Mouse (Mus musculus) embryonic facial prominence, embryonic 10.5 days (tissue): ENCODE results near the gene Slc19a1. TPM values are rescaled to one million over a fixed set of nuclear protein-coding genes. Genes with fewer than 3 reads are reported as not detected.

Experiments used
- DNase-seq: peaks from one replicate; pipeline ENCODE4 v3.0.0-alpha.2; 2017; ENCODE audit warnings: low spot score
- H3K27ac ChIP-seq: fragments of 300-500 bp; sonication (generic); replicated peaks from 2 replicates; pipeline ENCODE4 v1.5.1; 2016; ENCODE audit warnings: mild to moderate bottlenecking
- H3K27me3 ChIP-seq: fragments of 300-500 bp; sonication (generic); replicated peaks from 2 replicates; pipeline ENCODE4 v1.6.1; 2016; ENCODE audit warnings: low read depth, mild to moderate bottlenecking; ENCODE audit not compliant: poor library complexity, severe bottlenecking
- H3K36me3 ChIP-seq: fragments of 300-500 bp; sonication (generic); replicated peaks from 2 replicates; pipeline ENCODE4 v1.6.1; 2016; ENCODE audit warnings: mild to moderate bottlenecking, moderate library complexity
- H3K4me1 ChIP-seq: fragments of 300-500 bp; sonication (generic); 2 replicates; pipeline ENCODE4 v1.6.1; 2016
- H3K4me3 ChIP-seq: fragments of 300-500 bp; sonication (generic); 2 replicates; pipeline ENCODE4 v1.5.1; 2016; ENCODE audit warnings: mild to moderate bottlenecking, moderate library complexity
- H3K9me3 ChIP-seq: fragments of 300-500 bp; sonication (generic); 2 replicates; pipeline ENCODE4 v1.6.1; 2016; ENCODE audit warnings: mild to moderate bottlenecking
- WGBS: fragments of 180-500 bp; shearing (Covaris S2); methylation state at CpG from one replicate; pipeline ENCODE4 v1.1.7; 2016; 5-methylcytosine and 5-hydroxymethylcytosine counted together
- polyA plus RNA-seq: library from polyadenylated mRNA; unstranded; fragments of >200 nt; fragmentation: Nextera tagmentation; extraction: Ambion mirVana; gene quantifications from 2 replicates; pipeline ENCODE4 v1.2.1, GENCODE M21; 2016

The Slc19a1 gene
- 37.4 and 38.2 TPM in 2 replicates for polyA plus RNA-seq

GRCm38 (mm10) chr10:77031768-77032375, at the start of gene Slc19a1:
Gene Slc19a1 (plus strand): TSS chr10:77032241.
- DNase-seq = peak; percentile 14
- H3K27ac ChIP-seq = peak within 1 kb of the TSS; percentile 89
- peaks cover 40% of the 10 kb centered on the region for H3K4me1 ChIP-seq
- no peaks in the 10 kb centered on the region for H3K9me3 ChIP-seq
- WGBS = 29% methylated on average over 13 of the region's 13 CpGs
- peaks cover 8% of the 10 kb centered on the region for H3K36me3 ChIP-seq
- H3K4me3 ChIP-seq = peak within 1 kb of the TSS; percentile 82
- H3K27me3 ChIP-seq = peaks cover 15% of the 10 kb centered on the region

GRCm38 (mm10) chr10:76988586-76988985, 43.5 kb upstream of the Slc19a1 start:
- H3K36me3 ChIP-seq = no peaks in the 10 kb centered on the region
- WGBS = 89% methylated on average over 5 of the region's 5 CpGs
- no peaks in the 10 kb centered on the region; the same call in none of the 2 replicates for H3K27me3 ChIP-seq
- no peak overlapping the region for H3K27ac ChIP-seq
- H3K9me3 ChIP-seq = no peaks in the 10 kb centered on the region
- no peak overlapping the region for H3K4me3 ChIP-seq
- H3K4me1 ChIP-seq = peaks cover 16% of the 10 kb centered on the region
- no peak for DNase-seq

- Histone ChIP-seq H3K27ac (no peak overlapping the region), H3K36me3 (no peaks in the 10 kb centered on the region), H3K4me3 (no peak overlapping the region), H3K4me1 (peaks cover 16% of the 10 kb centered on the region), H3K27me3 (no peaks in the 10 kb centered on the region; the same call in 1 of the 2 replicates), H3K9me3 (0 out of 2 replicates have a peak, but pooled peaks cover 3% of the 10 kb centered on the region)
- no peak for DNase-seq
- WGBS = 62% methylated on average over 3 of the region's 3 CpGs
Measured at GRCm38 (mm10) chr10:76992456-76992855, 39.6 kb upstream of the Slc19a1 start.

GRCm38 (mm10) chr10:76997759-76998513, 34.1 kb upstream of the Slc19a1 start:
- Histone ChIP-seq H3K4me3 (no peak overlapping the region), H3K27ac (no peak overlapping the region), H3K27me3 (no peaks in the 10 kb centered on the region), H3K4me1 (peaks cover 9% of the 10 kb centered on the region; the same call in 1 of the 2 replicates), H3K36me3 (no peaks in the 10 kb centered on the region), H3K9me3 (0 out of 2 replicates have a peak, but pooled peaks cover 3% of the 10 kb centered on the region)
- 78% methylated on average over 17 of the region's 17 CpGs for WGBS
- peak; percentile 28 for DNase-seq

GRCm38 (mm10) chr10:77004936-77005335, 27.1 kb upstream of the Slc19a1 start:
- Histone ChIP-seq H3K36me3 (no peaks in the 10 kb centered on the region), H3K4me3 (no peak overlapping the region), H3K27ac (peak overlapping the region; percentile 79), H3K4me1 (peaks cover 35% of the 10 kb centered on the region), H3K9me3 (no peaks in the 10 kb centered on the region), H3K27me3 (no peaks in the 10 kb centered on the region)
- peak; percentile 69 for DNase-seq
- WGBS = 23% methylated on average over 7 of the region's 7 CpGs

GRCm38 (mm10) chr10:77007433-77008108, 24.5 kb upstream of the Slc19a1 start:
- Histone ChIP-seq H3K27ac (peak overlapping the region; percentile 80), H3K4me3 (no peak overlapping the region), H3K27me3 (no peaks in the 10 kb centered on the region), H3K9me3 (no peaks in the 10 kb centered on the region), H3K36me3 (no peaks in the 10 kb centered on the region), H3K4me1 (peaks cover 35% of the 10 kb centered on the region)
- WGBS = 31% methylated on average over 8 of the region's 8 CpGs
- DNase-seq = peak; percentile 63

GRCm38 (mm10) chr10:77008109-77008561, 23.9 kb upstream of the Slc19a1 start:
- Histone ChIP-seq H3K4me1 (peaks cover 35% of the 10 kb centered on the region), H3K27me3 (no peaks in the 10 kb centered on the region), H3K36me3 (no peaks in the 10 kb centered on the region), H3K4me3 (no peak overlapping the region), H3K27ac (peak overlapping the region; percentile 80), H3K9me3 (no peaks in the 10 kb centered on the region)
- DNase-seq = peak; percentile 47
- 20% methylated on average over 9 of the region's 9 CpGs for WGBS

GRCm38 (mm10) chr10:77008698-77009097, 23.3 kb upstream of the Slc19a1 start:
- Histone ChIP-seq H3K9me3 (no peaks in the 10 kb centered on the region), H3K27ac (peak overlapping the region; percentile 80; the same call in 1 of the 2 replicates)
- 85% methylated on average over 3 of the region's 3 CpGs for WGBS

GRCm38 (mm10) chr10:77011681-77012080, 20.4 kb upstream of the Slc19a1 start:
- Histone ChIP-seq H3K36me3 (no peaks in the 10 kb centered on the region), H3K27me3 (no peaks in the 10 kb centered on the region), H3K27ac (no peak overlapping the region), H3K9me3 (no peaks in the 10 kb centered on the region), H3K4me3 (no peak overlapping the region), H3K4me1 (peaks cover 18% of the 10 kb centered on the region)
- WGBS = 86% methylated on average over 4 of the region's 4 CpGs
- DNase-seq = no peak

More at GRCm38 (mm10) chr10:77008698-77009097, 23.3 kb upstream of the Slc19a1 start:
- no peak for DNase-seq
- Histone ChIP-seq H3K27me3 (no peaks in the 10 kb centered on the region), H3K4me1 (peaks cover 35% of the 10 kb centered on the region), H3K4me3 (no peak overlapping the region), H3K36me3 (no peaks in the 10 kb centered on the region)

GRCm38 (mm10) chr10:77016080-77016479, 16.0 kb upstream of the Slc19a1 start:
- no peaks in the 10 kb centered on the region for H3K9me3 ChIP-seq
- no peaks in the 10 kb centered on the region for H3K4me1 ChIP-seq
- WGBS = 83% methylated on average over 7 of the region's 7 CpGs
- H3K36me3 ChIP-seq = no peaks in the 10 kb centered on the region
- H3K4me3 ChIP-seq = no peak overlapping the region
- H3K27ac ChIP-seq = no peak overlapping the region
- no peaks in the 10 kb centered on the region for H3K27me3 ChIP-seq
- DNase-seq = no peak

GRCm38 (mm10) chr10:77016499-77016898, 15.5 kb upstream of the Slc19a1 start:
- Histone ChIP-seq H3K9me3 (no peaks in the 10 kb centered on the region), H3K27ac (no peak overlapping the region), H3K27me3 (no peaks in the 10 kb centered on the region), H3K4me3 (no peak overlapping the region), H3K36me3 (no peaks in the 10 kb centered on the region), H3K4me1 (peaks cover under 1% of the 10 kb centered on the region; the same call in 1 of the 2 replicates)
- WGBS = 48% methylated on average over 8 of the region's 8 CpGs
- no peak for DNase-seq

GRCm38 (mm10) chr10:77017061-77017460, 15.0 kb upstream of the Slc19a1 start:
- H3K27ac ChIP-seq = no peak overlapping the region
- H3K4me3 ChIP-seq = no peak overlapping the region
- WGBS = 79% methylated on average over 2 of the region's 2 CpGs
- no peaks in the 10 kb centered on the region for H3K27me3 ChIP-seq
- peaks cover 4% of the 10 kb centered on the region; the same call in 1 of the 2 replicates for H3K4me1 ChIP-seq
- H3K36me3 ChIP-seq = no peaks in the 10 kb centered on the region
- no peak for DNase-seq
- no peaks in the 10 kb centered on the region for H3K9me3 ChIP-seq
